Mouse (Mus musculus) kidney, postnatal 25 days (tissue): ENCODE measurements around the gene Cul7.

Source experiments
- DNase-seq, 2 experiments: peaks; one replicate each; pipeline ENCODE4 v3.0.0; 2021; ENCODE audit warnings: mixed read lengths in 2 of 2

Cul7 gene

GRCm38 (mm10) chr17:46704887-46705835 is 55.0 kb downstream of the Cul7 start, which contains the start of gene Ppp2r5d:
Ppp2r5d (minus strand) TSS chr17:46705111.
- peak; percentile 96 to 98 for DNase-seq

- no peak for DNase-seq
These were observed 56.4 kb downstream of the Cul7 start for GRCm38 (mm10) chr17:46706375-46707089.

GRCm38 (mm10) chr17:46710959-46711597 is 60.9 kb downstream of the Cul7 start, which contains the start of gene Pex6:
Pex6 (plus strand) TSS chr17:46711463.
- DNase-seq = peak; percentile 97

GRCm38 (mm10) chr17:46711612-46712271 is 61.6 kb downstream of the Cul7 start:
- DNase-seq = peak; percentile 66 to 81

- no peak for DNase-seq
These were observed 62.3 kb downstream of the Cul7 start for GRCm38 (mm10) chr17:46712442-46712841.

- no peak for DNase-seq
These were observed 63.7 kb downstream of the Cul7 start for GRCm38 (mm10) chr17:46713849-46714248.
